Mouse (Mus musculus): ENCODE data around the gene Ppm1h. TPM values are rescaled to one million over a fixed set of nuclear protein-coding genes. Genes with fewer than 3 reads are reported as not detected.

Ppm1h gene
- polyA plus RNA-seq, 1 experiment from 2014 or later: 24.7 TPM

- peaks cover 28% of the 10 kb centered on the region for H3K4me1 ChIP-seq (ENCODE audit: insufficient read depth, low read length)
- peak; percentile 47; the same call in 1 of the 2 replicates for ATAC-seq (ENCODE audit: low FRiP score, low TSS enrichment)
- H3K4me2 ChIP-seq (replicated peaks; ENCODE audit: low read depth, low read length): no peak overlapping the region
- no peak overlapping the region for H3K4me3 ChIP-seq (ENCODE audit: low read length)
- no peak overlapping the region for H3K9ac ChIP-seq (replicated peaks; ENCODE audit: low read length)
- no peak overlapping the region for H3K27ac ChIP-seq (ENCODE audit: low read length)
- no peaks in the 10 kb centered on the region for H3K27me3 ChIP-seq (ENCODE audit: insufficient read depth, low read length)
- whole genome bisulfite sequencing: 71% methylated on average over 7 of the region's 7 CpGs
- no peaks in the 10 kb centered on the region for H3K9me3 ChIP-seq (ENCODE audit: low read length)
- H3K36me3 ChIP-seq (ENCODE audit: insufficient read depth, low read length): no peaks in the 10 kb centered on the region
These were observed 40.4 kb downstream of the Ppm1h start for GRCm38 (mm10) chr10:122718951-122719350.

- 72% methylated on average over 6 of the region's 6 CpGs for WGBS
- Histone ChIP-seq H3K9me3 (ENCODE audit: low read length) (no peaks in the 10 kb centered on the region), H3K36me3 (ENCODE audit: insufficient read depth, low read length) (no peaks in the 10 kb centered on the region), H3K4me3 (ENCODE audit: low read length) (no peak overlapping the region), H3K9ac (replicated peaks; ENCODE audit: low read length) (no peak overlapping the region), H3K4me1 (ENCODE audit: insufficient read depth, low read length) (peaks cover 20% of the 10 kb centered on the region), H3K4me2 (replicated peaks; ENCODE audit: low read depth, low read length) (no peak overlapping the region), H3K27ac (ENCODE audit: low read length) (no peak overlapping the region), H3K27me3 (ENCODE audit: insufficient read depth, low read length) (no peaks in the 10 kb centered on the region)
- ATAC-seq (ENCODE audit: low FRiP score, low TSS enrichment): no peak
These were observed 43.5 kb downstream of the Ppm1h start for GRCm38 (mm10) chr10:122722111-122722510.

- Histone ChIP-seq H3K36me3 (ENCODE audit: insufficient read depth, low read length) (no peaks in the 10 kb centered on the region), H3K4me1 (ENCODE audit: insufficient read depth, low read length) (peaks cover 6% of the 10 kb centered on the region; the same call in 1 of the 2 replicates), H3K4me2 (replicated peaks; ENCODE audit: low read depth, low read length) (no peak overlapping the region), H3K9me3 (ENCODE audit: low read length) (no peaks in the 10 kb centered on the region), H3K4me3 (ENCODE audit: low read length) (no peak overlapping the region), H3K9ac (replicated peaks; ENCODE audit: low read length) (no peak overlapping the region), H3K27ac (ENCODE audit: low read length) (no peak overlapping the region), H3K27me3 (ENCODE audit: insufficient read depth, low read length) (no peaks in the 10 kb centered on the region)
- 93% methylated on average over 4 of the region's 4 CpGs for WGBS
- no peak for ATAC-seq (ENCODE audit: low FRiP score, low TSS enrichment)
These were observed 46.1 kb downstream of the Ppm1h start for GRCm38 (mm10) chr10:122724692-122725091.

- H3K4me1 ChIP-seq (ENCODE audit: insufficient read depth, low read length): no peaks in the 10 kb centered on the region
- no peak for ATAC-seq (ENCODE audit: low FRiP score, low TSS enrichment)
- no peaks in the 10 kb centered on the region for H3K27me3 ChIP-seq (ENCODE audit: insufficient read depth, low read length)
- H3K36me3 ChIP-seq (ENCODE audit: insufficient read depth, low read length): no peaks in the 10 kb centered on the region
- H3K4me3 ChIP-seq (ENCODE audit: low read length): no peak overlapping the region
- no peak overlapping the region for H3K4me2 ChIP-seq (replicated peaks; ENCODE audit: low read depth, low read length)
- no peak overlapping the region for H3K27ac ChIP-seq (ENCODE audit: low read length)
- H3K9ac ChIP-seq (replicated peaks; ENCODE audit: low read length): no peak overlapping the region
- WGBS: 38% methylated on average over 4 of the region's 4 CpGs
- H3K9me3 ChIP-seq (ENCODE audit: low read length): no peaks in the 10 kb centered on the region; the same call in 1 of the 2 replicates
These were observed 48.7 kb downstream of the Ppm1h start for GRCm38 (mm10) chr10:122727228-122727627.

- Histone ChIP-seq H3K27ac (ENCODE audit: low read length) (no peak overlapping the region), H3K4me1 (ENCODE audit: insufficient read depth, low read length) (no peaks in the 10 kb centered on the region), H3K4me3 (ENCODE audit: low read length) (no peak overlapping the region), H3K9ac (replicated peaks; ENCODE audit: low read length) (no peak overlapping the region), H3K27me3 (ENCODE audit: insufficient read depth, low read length) (no peaks in the 10 kb centered on the region), H3K4me2 (replicated peaks; ENCODE audit: low read depth, low read length) (no peak overlapping the region), H3K9me3 (ENCODE audit: low read length) (no peaks in the 10 kb centered on the region; the same call in 1 of the 2 replicates), H3K36me3 (ENCODE audit: insufficient read depth, low read length) (no peaks in the 10 kb centered on the region)
- ATAC-seq (ENCODE audit: low FRiP score, low TSS enrichment): no peak
- WGBS: 86% methylated on average over 2 of the region's 2 CpGs
These were observed 49.6 kb downstream of the Ppm1h start for GRCm38 (mm10) chr10:122728172-122728571.

GRCm38 (mm10) chr10:122732146-122732545 lies 53.6 kb downstream of the Ppm1h start:
- Histone ChIP-seq H3K4me3 (ENCODE audit: low read length) (no peak overlapping the region), H3K4me1 (ENCODE audit: insufficient read depth, low read length) (no peaks in the 10 kb centered on the region), H3K36me3 (ENCODE audit: insufficient read depth, low read length) (no peaks in the 10 kb centered on the region), H3K4me2 (replicated peaks; ENCODE audit: low read depth, low read length) (no peak overlapping the region), H3K9ac (replicated peaks; ENCODE audit: low read length) (no peak overlapping the region), H3K27ac (ENCODE audit: low read length) (no peak overlapping the region), H3K9me3 (ENCODE audit: low read length) (no peaks in the 10 kb centered on the region; the same call in 1 of the 2 replicates), H3K27me3 (ENCODE audit: insufficient read depth, low read length) (no peaks in the 10 kb centered on the region)
- 95% methylated on average over 3 of the region's 3 CpGs for WGBS
- no peak for ATAC-seq (ENCODE audit: low FRiP score, low TSS enrichment)

- H3K27ac ChIP-seq (ENCODE audit: low read length): no peak overlapping the region
- no peaks in the 10 kb centered on the region; the same call in 1 of the 2 replicates for H3K9me3 ChIP-seq (ENCODE audit: low read length)
- H3K4me2 ChIP-seq (replicated peaks; ENCODE audit: low read depth, low read length): no peak overlapping the region
- H3K4me3 ChIP-seq (ENCODE audit: low read length): no peak overlapping the region
- WGBS: 87% methylated on average over 4 of the region's 4 CpGs
- H3K36me3 ChIP-seq (ENCODE audit: insufficient read depth, low read length): no peaks in the 10 kb centered on the region
- no peaks in the 10 kb centered on the region for H3K4me1 ChIP-seq (ENCODE audit: insufficient read depth, low read length)
- no peak overlapping the region for H3K9ac ChIP-seq (replicated peaks; ENCODE audit: low read length)
- H3K27me3 ChIP-seq (ENCODE audit: insufficient read depth, low read length): no peaks in the 10 kb centered on the region
- ATAC-seq (ENCODE audit: low FRiP score, low TSS enrichment): no peak
These were observed 56.0 kb downstream of the Ppm1h start for GRCm38 (mm10) chr10:122734521-122734920.

- no peak for ATAC-seq (ENCODE audit: low FRiP score, low TSS enrichment)
- Histone ChIP-seq H3K9me3 (ENCODE audit: low read length) (no peaks in the 10 kb centered on the region; the same call in 1 of the 2 replicates), H3K4me3 (ENCODE audit: low read length) (no peak overlapping the region), H3K27me3 (ENCODE audit: insufficient read depth, low read length) (no peaks in the 10 kb centered on the region), H3K9ac (replicated peaks; ENCODE audit: low read length) (no peak overlapping the region), H3K4me1 (ENCODE audit: insufficient read depth, low read length) (no peaks in the 10 kb centered on the region), H3K27ac (ENCODE audit: low read length) (no peak overlapping the region), H3K4me2 (replicated peaks; ENCODE audit: low read depth, low read length) (no peak overlapping the region), H3K36me3 (ENCODE audit: insufficient read depth, low read length) (no peaks in the 10 kb centered on the region)
- WGBS: 80% methylated on average over 7 of the region's 7 CpGs
These were observed 56.8 kb downstream of the Ppm1h start for GRCm38 (mm10) chr10:122735284-122735784.

- Histone ChIP-seq H3K4me1 (ENCODE audit: insufficient read depth, low read length) (no peaks in the 10 kb centered on the region), H3K9me3 (ENCODE audit: low read length) (no peaks in the 10 kb centered on the region), H3K27me3 (ENCODE audit: insufficient read depth, low read length) (no peaks in the 10 kb centered on the region), H3K27ac (ENCODE audit: low read length) (no peak overlapping the region), H3K4me2 (replicated peaks; ENCODE audit: low read depth, low read length) (no peak overlapping the region), H3K4me3 (ENCODE audit: low read length) (no peak overlapping the region), H3K9ac (replicated peaks; ENCODE audit: low read length) (no peak overlapping the region), H3K36me3 (ENCODE audit: insufficient read depth, low read length) (no peaks in the 10 kb centered on the region)
- WGBS: 82% methylated on average over 4 of the region's 4 CpGs
- no peak for ATAC-seq (ENCODE audit: low FRiP score, low TSS enrichment)
These were observed 58.3 kb downstream of the Ppm1h start for GRCm38 (mm10) chr10:122736835-122737234.

- 52% methylated on average over 10 of the region's 10 CpGs for WGBS
- Histone ChIP-seq H3K9me3 (ENCODE audit: low read length) (no peaks in the 10 kb centered on the region), H3K4me1 (ENCODE audit: insufficient read depth, low read length) (no peaks in the 10 kb centered on the region)
These were observed 60.0 kb downstream of the Ppm1h start for GRCm38 (mm10) chr10:122738526-122738925.

More at GRCm38 (mm10) chr10:122738526-122738925, 60.0 kb downstream of the Ppm1h start:
- no peak for ATAC-seq (ENCODE audit: low FRiP score, low TSS enrichment)
- no peak overlapping the region for H3K27ac ChIP-seq (ENCODE audit: low read length)
- H3K27me3 ChIP-seq (ENCODE audit: insufficient read depth, low read length): no peaks in the 10 kb centered on the region
- no peak overlapping the region for H3K4me3 ChIP-seq (ENCODE audit: low read length)
- no peak overlapping the region for H3K9ac ChIP-seq (replicated peaks; ENCODE audit: low read length)
- H3K36me3 ChIP-seq (ENCODE audit: insufficient read depth, low read length): no peaks in the 10 kb centered on the region
- H3K4me2 ChIP-seq (replicated peaks; ENCODE audit: low read depth, low read length): no peak overlapping the region

Measured in kidney, embryonic 16.5 days (tissue).